Mouse (Mus musculus) limb, embryonic 14.5 days (tissue): ENCODE measurements around the gene Tbp. TPM values are rescaled to one million over a fixed set of nuclear protein-coding genes. Genes with fewer than 3 reads are reported as not detected.
A peak's percentile ranks its signal among the peaks of the same experiment; 100 is the strongest.

Source experiments
- ATAC-seq: fragments of 200-750 bp; cut with Nextera tagmentation; 2 replicates; pipeline ENCODE4 v1.8.0; 2017; ENCODE audit warnings: low read depth, moderate number of reproducible peaks, moderate TSS enrichment; ENCODE audit not compliant: low FRiP score
- DNase-seq: peaks from one replicate; pipeline ENCODE4 v3.0.0-alpha.2; 2015; ENCODE audit warnings: low spot score
- H3K27ac ChIP-seq: fragments of 300-500 bp; sonication (generic); replicated peaks from 2 replicates; pipeline ENCODE4 v1.5.1; 2014; ENCODE audit warnings: low read depth, mild to moderate bottlenecking, low read length, moderate library complexity, mixed read lengths
- H3K27me3 ChIP-seq: fragments of 300-500 bp; sonication (generic); 2 replicates; pipeline ENCODE4 v1.6.1; 2014; ENCODE audit warnings: low read length, mixed read lengths; ENCODE audit not compliant: control insufficient read depth, insufficient read depth
- H3K36me3 ChIP-seq: fragments of 300-500 bp; sonication (generic); 2 replicates; pipeline ENCODE4 v1.6.1; 2014; ENCODE audit warnings: mild to moderate bottlenecking, low read length, moderate library complexity, mixed read lengths; ENCODE audit not compliant: control insufficient read depth, insufficient read depth
- H3K4me1 ChIP-seq: fragments of 300-500 bp; sonication (generic); 2 replicates; pipeline ENCODE4 v1.6.1; 2014; ENCODE audit warnings: antibody characterized with exemption, low read length, mixed read lengths; ENCODE audit not compliant: control insufficient read depth, insufficient read depth
- H3K4me2 ChIP-seq: fragments of 300-500 bp; sonication (generic); replicated peaks from 2 replicates; pipeline ENCODE4 v1.6.1; 2014; ENCODE audit warnings: low read depth, mild to moderate bottlenecking, low read length, moderate library complexity; ENCODE audit not compliant: severe bottlenecking
- H3K4me3 ChIP-seq: fragments of 300-500 bp; sonication (generic); replicated peaks from 2 replicates; pipeline ENCODE4 v1.5.1; 2014; ENCODE audit warnings: low read length
- H3K9ac ChIP-seq: fragments of 300-500 bp; sonication (generic); 2 replicates; pipeline ENCODE4 v1.6.1; 2014; ENCODE audit warnings: mild to moderate bottlenecking, low read depth, low read length, moderate library complexity; ENCODE audit not compliant: severe bottlenecking
- H3K9me3 ChIP-seq: fragments of 300-500 bp; sonication (generic); 2 replicates; pipeline ENCODE4 v1.6.1; 2016; ENCODE audit warnings: low read length; ENCODE audit not compliant: control insufficient read depth
- POLR2A ChIP-seq: fragments of 200-500 bp; IDR thresholded peaks from 2 replicates; pipeline ENCODE4 v1.8.0; 2012; ENCODE audit warnings: inconsistent platforms, mild to moderate bottlenecking, moderate library complexity, borderline replicate concordance; ENCODE audit not compliant: insufficient read depth, insufficient read length; ENCODE audit errors: extremely low read depth
- WGBS: fragments of 180-500 bp; shearing (Covaris S2); extraction: QIAGEN DNeasy Blood & Tissue Kit; methylation state at CpG from one replicate; pipeline ENCODE4 v1.1.7; 2014; 5-methylcytosine and 5-hydroxymethylcytosine counted together
- polyA plus RNA-seq, 2 experiments: library from polyadenylated mRNA; depleted of rRNA in 1 of 2; stranded (reverse) in 1 of 2; unstranded in 1 of 2; fragments of >200 nt; fragmentation: Nextera tagmentation in 1 of 2; extraction: Ambion mirVana in 1 of 2; gene quantifications; 2 replicates each; pipeline versions ENCODE4 v1.2.1 to v1.2.3; 2012 to 2014

The Tbp gene
- 67.6 and 68.3 TPM in 2 replicates for polyA plus RNA-seq (2012; rRNA removed)
- polyA plus RNA-seq (2014; fragmentation: Nextera tagmentation; extraction: Ambion mirVana): 48.3 and 61.7 TPM in 2 replicates

DNA sequence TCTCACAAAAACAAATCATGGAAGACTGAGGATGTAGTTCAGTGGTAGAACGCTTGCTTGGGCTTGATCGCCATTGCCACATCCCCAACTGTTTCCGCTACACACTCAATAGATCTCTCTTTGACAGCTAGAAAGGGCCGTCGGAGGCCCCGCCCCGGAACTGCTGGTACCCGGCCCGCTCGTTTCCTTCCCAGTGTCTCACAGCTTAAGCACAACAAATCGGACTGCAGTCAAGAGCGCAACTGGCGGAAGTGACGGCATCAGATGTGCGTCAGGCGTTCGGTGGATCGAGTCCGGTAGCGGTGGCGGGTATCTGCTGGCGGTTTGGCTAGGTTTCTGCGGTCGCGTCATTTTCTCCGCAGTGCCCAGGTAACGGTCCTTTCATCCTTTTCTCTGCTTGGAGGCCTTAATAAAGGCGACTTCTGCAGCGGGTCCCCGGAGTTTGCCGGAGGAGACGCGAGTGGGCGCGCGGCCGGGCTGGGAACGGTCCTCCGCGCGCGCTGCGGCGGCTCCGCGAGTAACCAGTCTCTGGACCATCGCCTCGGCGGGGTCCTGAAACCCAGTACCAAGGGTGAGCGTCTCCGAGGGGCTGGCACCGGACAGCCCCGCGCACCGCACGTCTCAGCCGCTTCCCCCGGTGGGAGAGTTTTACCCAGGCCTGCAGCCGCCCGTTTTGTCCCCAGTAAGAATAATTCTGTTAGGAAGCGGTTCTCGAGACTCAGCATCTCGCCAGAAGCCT lies at the start of gene Tbp, which contains the start of gene Psmb1:
Gene Tbp (plus strand): TSS at position 233 of the 739 bp plus-strand sequence.
Gene Psmb1 (minus strand): TSS at position 96 of the 739 bp plus-strand sequence.
- H3K36me3 ChIP-seq: peaks cover 29% of the 10 kb centered on the region
- H3K9ac ChIP-seq: peak within 1 kb of the TSS; percentile 83

GRCm38 (mm10) chr17:15455203-15455602 lies 44.5 kb upstream of the Tbp start:
- ATAC-seq (no peak), DNase-seq (no peak)
- no peak for TF ChIP-seq POLR2A
- no peaks in the 10 kb centered on the region for H3K36me3 ChIP-seq
- H3K4me2 ChIP-seq: no peak overlapping the region
- H3K4me3 ChIP-seq: no peak overlapping the region
- no peaks in the 10 kb centered on the region for H3K4me1 ChIP-seq
- 69% methylated on average over 4 of the region's 4 CpGs for WGBS
- no peaks in the 10 kb centered on the region for H3K9me3 ChIP-seq
- H3K9ac ChIP-seq: no peak overlapping the region
- no peaks in the 10 kb centered on the region for H3K27me3 ChIP-seq
- H3K27ac ChIP-seq: no peak overlapping the region

More for the DNA sequence above, at the start of gene Tbp, which contains the start of gene Psmb1:
- ATAC-seq: peak; percentile 93
- H3K9me3 ChIP-seq: no peaks in the 10 kb centered on the region
- 0 out of 2 replicates have a peak, but pooled peaks have one; percentile 26 for TF ChIP-seq POLR2A
- peak within 1 kb of the TSS; percentile 97 for H3K4me3 ChIP-seq
- H3K4me1 ChIP-seq: peaks cover 24% of the 10 kb centered on the region
- DNase-seq: peak; percentile 98
- no peaks in the 10 kb centered on the region for H3K27me3 ChIP-seq
- WGBS: under 1% methylated on average over 63 of the region's 63 CpGs
- peak within 1 kb of the TSS; percentile 53; the same call in 1 of the 2 replicates for H3K27ac ChIP-seq
- peak within 1 kb of the TSS; percentile 78 for H3K4me2 ChIP-seq

GRCm38 (mm10) chr17:15456595-15456994 lies 43.1 kb upstream of the Tbp start:
- no peak for TF ChIP-seq POLR2A
- H3K36me3 ChIP-seq: no peaks in the 10 kb centered on the region
- no peaks in the 10 kb centered on the region for H3K4me1 ChIP-seq
- no peaks in the 10 kb centered on the region for H3K9me3 ChIP-seq
- H3K27me3 ChIP-seq: no peaks in the 10 kb centered on the region
- no peak overlapping the region for H3K4me2 ChIP-seq
- ATAC-seq (no peak), DNase-seq (no peak)
- 86% methylated on average over 2 of the region's 2 CpGs for WGBS
- H3K9ac ChIP-seq: no peak overlapping the region
- no peak overlapping the region for H3K4me3 ChIP-seq
- H3K27ac ChIP-seq: no peak overlapping the region

DNA sequence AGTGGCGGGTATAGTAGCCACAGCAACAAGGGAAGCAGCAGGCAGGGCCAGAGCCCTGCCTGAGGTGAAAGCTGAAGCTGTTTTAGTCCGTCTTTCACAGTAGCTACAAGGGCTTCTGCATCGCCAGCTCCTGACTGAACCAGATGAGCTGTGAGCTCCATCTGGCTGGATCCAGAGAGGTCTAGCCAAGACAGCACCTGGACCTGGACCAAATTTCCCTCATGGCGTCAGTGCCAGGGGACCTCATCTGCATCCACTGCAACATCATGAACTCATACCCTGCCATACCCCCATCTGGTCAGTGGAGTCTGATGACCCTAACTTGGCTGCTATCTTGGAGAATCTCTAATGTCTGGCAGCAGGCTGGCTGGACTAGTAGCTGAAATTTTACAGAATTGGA lies 39.9 kb upstream of the Tbp start:
- Histone ChIP-seq H3K4me2 (no peak overlapping the region), H3K27me3 (no peaks in the 10 kb centered on the region), H3K27ac (no peak overlapping the region), H3K4me3 (no peak overlapping the region), H3K9ac (no peak overlapping the region), H3K36me3 (no peaks in the 10 kb centered on the region), H3K4me1 (no peaks in the 10 kb centered on the region), H3K9me3 (no peaks in the 10 kb centered on the region)
- TF ChIP-seq POLR2A: no peak
- DNase-seq (no peak), ATAC-seq (no peak)
- WGBS: 83% methylated on average over 4 of the region's 4 CpGs

GRCm38 (mm10) chr17:15461921-15462495 lies 37.7 kb upstream of the Tbp start:
- Histone ChIP-seq H3K27ac (no peak overlapping the region), H3K4me3 (no peak overlapping the region), H3K36me3 (peaks cover 4% of the 10 kb centered on the region; the same call in 1 of the 2 replicates), H3K9me3 (no peaks in the 10 kb centered on the region), H3K4me1 (no peaks in the 10 kb centered on the region), H3K4me2 (no peak overlapping the region), H3K9ac (no peak overlapping the region), H3K27me3 (no peaks in the 10 kb centered on the region)
- ATAC-seq: peak; percentile 73; the same call in 1 of the 2 replicates
- 89% methylated on average over 6 of the region's 6 CpGs for WGBS
- TF ChIP-seq POLR2A: no peak
- no peak for DNase-seq
